In the genomic region with DNA sequence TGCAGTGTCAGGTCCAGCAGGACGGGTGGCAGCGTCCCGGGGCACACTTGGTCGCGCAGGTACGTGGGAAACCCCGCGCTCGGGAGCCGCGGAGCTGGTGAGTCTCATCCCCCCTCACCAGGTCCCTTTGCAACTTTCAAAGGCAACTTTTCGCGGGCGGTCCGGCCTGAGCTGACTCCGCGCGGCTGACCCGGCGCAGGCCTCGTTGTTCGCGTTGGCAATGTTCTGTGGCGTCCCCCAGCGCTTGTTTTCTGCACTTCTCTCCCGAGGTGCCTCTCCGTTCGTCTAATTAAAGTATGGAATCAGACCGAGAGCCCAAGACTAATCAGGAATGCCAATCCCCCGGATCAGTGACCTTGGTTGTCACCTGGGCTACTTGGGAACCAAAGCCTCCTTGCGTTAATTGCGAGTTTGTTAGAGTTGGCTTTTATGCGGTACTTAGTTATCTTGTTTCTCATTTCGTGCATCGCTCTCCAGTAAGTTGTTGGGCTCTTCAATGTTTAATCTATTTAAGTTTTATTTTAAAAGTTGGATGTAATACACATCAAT, we compare ENCODE assay signal across 8 mouse cellular contexts. TPM values are rescaled to one million over a fixed set of nuclear protein-coding genes. Genes with fewer than 3 reads are reported as not detected.
DNase-seq lines count a peak whose midpoint lies in the region; ATAC-seq and TF ChIP-seq lines count a peak whose summit lies in the region.

No protein-coding gene starts in this region.

- TF ChIP-seq EP300 in liver, postnatal 0 days (IDR thresholded peaks at IDR 0.05; ENCODE audit: low read depth) = no peak

- H3K4me3 ChIP-seq in forebrain, embryonic 10.5 days = peak overlapping the region; percentile 81
- H3K4me3 ChIP-seq in liver, postnatal 0 days (ENCODE audit: low read depth, low read length) = peak overlapping the region; percentile 60

- DNase-seq in left cerebral cortex, adult 18-20 months (ENCODE audit: low spot score in 2 of 2) = peak; percentile 13 to 16
- no peak for DNase-seq in left cerebral cortex, adult 11 months (ENCODE audit: low spot score)
- peak; percentile 71 for DNase-seq in forebrain, embryonic 10.5 days (ENCODE audit: extremely low spot score, low spot score)
- DNase-seq in heart, postnatal 10 days = peak; percentile 77 to 79
- peak; percentile 76 to 83 for DNase-seq in kidney, postnatal 36 days
- peak; percentile 57 for DNase-seq in liver, postnatal 0 days
- peak; percentile 55 for DNase-seq in ovary, postnatal 14 days (ENCODE audit: low spot score)
- DNase-seq in natural killer cell, adult 2 months (ENCODE audit: low spot score in 2 of 2) = no peak

- intact Hi-C loops in heart, postnatal 10 days (cut with DNase I) = loop anchor here (2.0 to 5.0 kb wide), 3 partner anchors 80 to 105 kb away; no protein-coding TSS in a partner anchor

- peaks cover 46% of the 10 kb centered on the region for H3K4me1 ChIP-seq in forebrain, embryonic 10.5 days
- H3K4me1 ChIP-seq in liver, postnatal 0 days (ENCODE audit: insufficient read depth) = peaks cover 8% of the 10 kb centered on the region; the same call in 1 of the 2 replicates

- H3K27me3 ChIP-seq in forebrain, embryonic 10.5 days (ENCODE audit: poor library complexity, severe bottlenecking) = peaks cover 50% of the 10 kb centered on the region
- peaks cover 36% of the 10 kb centered on the region for H3K27me3 ChIP-seq in liver, postnatal 0 days (ENCODE audit: insufficient read depth, low read length)

- peak; percentile 49 for ATAC-seq in liver, postnatal 0 days

- no peaks in the 10 kb centered on the region for H3K36me3 ChIP-seq in forebrain, embryonic 10.5 days (replicated peaks)
- no peaks in the 10 kb centered on the region for H3K36me3 ChIP-seq in liver, postnatal 0 days (replicated peaks; ENCODE audit: insufficient read depth, low read length)

- WGBS in forebrain, embryonic 10.5 days = under 1% methylated on average over 35 of the region's 35 CpGs
- WGBS in liver, postnatal 0 days (ENCODE audit: insufficient replicate concordance) = under 1% methylated on average over 35 of the region's 35 CpGs

- H3K9ac ChIP-seq in liver, postnatal 0 days (replicated peaks) = peak overlapping the region; percentile 38; the same call in 1 of the 2 replicates

- H3K9me3 ChIP-seq in forebrain, embryonic 10.5 days = no peaks in the 10 kb centered on the region
- H3K9me3 ChIP-seq in liver, postnatal 0 days (ENCODE audit: low read length) = no peaks in the 10 kb centered on the region

- TF ChIP-seq CTCF in liver, postnatal 0 days (IDR thresholded peaks at IDR 0.05; ENCODE audit: low read depth) = peak; percentile 42

- peak overlapping the region; percentile 92 for H3K27ac ChIP-seq in forebrain, embryonic 10.5 days
- no peak overlapping the region for H3K27ac ChIP-seq in liver, postnatal 0 days (ENCODE audit: low read depth)

- H3K4me2 ChIP-seq in liver, postnatal 0 days (ENCODE audit: low read depth, low read length) = peak overlapping the region; percentile 93

RNA-seq across cellular contexts. Expression of gene Kank1, which starts 0.8 kb away (rescaled TPM):
- 10 to 100 TPM; 13.4 to 13.6 TPM for total RNA-seq in left cerebral cortex, adult 18-20 months (2021)
- 19.3 and 19.6 TPM in 2 replicates for polyA plus RNA-seq in forebrain, embryonic 10.5 days (2016; fragmentation: Nextera tagmentation; extraction: Ambion mirVana)
- 10 to 100 TPM; 40.1 to 51.6 TPM for total RNA-seq in heart, postnatal 10 days (2021)
- 5.4 and 8.2 TPM in 2 replicates for polyA plus RNA-seq in liver, postnatal 0 days (2015; fragmentation: Nextera tagmentation; extraction: Ambion mirVana)

Comparison
In these comparisons a context has a peak if more than half of its experiments do, and no peak if none do; other contexts are left out.
1. DNase-seq: peak in left cerebral cortex, adult 18-20 months (2 of 2), forebrain, embryonic 10.5 days (single experiment), heart, postnatal 10 days (2 of 2), kidney, postnatal 36 days (2 of 2), liver, postnatal 0 days (single experiment) and ovary, postnatal 14 days (single experiment); none in left cerebral cortex, adult 11 months (single experiment) and natural killer cell, adult 2 months (0 of 2).